Mouse (Mus musculus): ENCODE results near the gene Ddx19a.
A peak's percentile ranks its signal among the peaks of the same experiment; 100 is the strongest.

GRCm38 (mm10) chr8:111033482-111034215, 36.0 kb upstream of the Ddx19a start:
- TF ChIP-seq MYC (IDR thresholded peaks at IDR 0.05; ENCODE audit: low read depth, low read length) (peak; percentile 95), KAT2A (IDR thresholded peaks at IDR 0.05; ENCODE audit: insufficient replicate concordance, low read length) (0 out of 2 replicates have a peak, but pooled peaks have one; percentile 46), RAD21 (IDR thresholded peaks at IDR 0.05; ENCODE audit: low read depth, low read length) (no peak), E2F4 (IDR thresholded peaks at IDR 0.05; ENCODE audit: insufficient replicate concordance, low read depth, low read length) (peak; percentile 93; the same call in 1 of the 2 replicates), CTCF (conservative IDR thresholded peaks at IDR 0.05 in 1 of 2, IDR thresholded peaks at IDR 0.05 in 1 of 2; ENCODE audit: low read depth in 2 of 2, low read length in 2 of 2) (no peak), POLR2A (IDR thresholded peaks at IDR 0.05; ENCODE audit: low read depth, low read length) (peak; percentile 87), ELF1 (IDR thresholded peaks at IDR 0.05; ENCODE audit: low read depth, low read length) (peak; percentile 59; the same call in 1 of the 2 replicates), EP300 (IDR thresholded peaks at IDR 0.05; ENCODE audit: low read length) (peak; percentile 56), ETS1 (conservative IDR thresholded peaks at IDR 0.05; ENCODE audit: low read depth, low read length) (peak; percentile 36; the same call in 1 of the 2 replicates), HCFC1 (IDR thresholded peaks at IDR 0.05; ENCODE audit: low read depth, low read length) (peak; percentile 76), USF1 (IDR thresholded peaks at IDR 0.05; ENCODE audit: low read depth, low read length) (peak; percentile 99), BHLHE40 (IDR thresholded peaks at IDR 0.05; ENCODE audit: low read depth, low read length) (peak; percentile 95), MEF2A (IDR thresholded peaks at IDR 0.05; ENCODE audit: borderline replicate concordance, low read depth, low read length) (0 out of 2 replicates have a peak, but pooled peaks have one; percentile 57)

Measured in CH12.LX (cell line).